Mouse (Mus musculus): Measurements from ENCODE around the gene Nr4a1.
A peak's percentile ranks its signal among the peaks of the same experiment; 100 is the strongest.

Nr4a1 gene

GRCm38 (mm10) chr15:101256463-101257206, 2.6 kb downstream of the Nr4a1 start:
- no peak for DNase-seq (ENCODE audit: low read depth)

DNA sequence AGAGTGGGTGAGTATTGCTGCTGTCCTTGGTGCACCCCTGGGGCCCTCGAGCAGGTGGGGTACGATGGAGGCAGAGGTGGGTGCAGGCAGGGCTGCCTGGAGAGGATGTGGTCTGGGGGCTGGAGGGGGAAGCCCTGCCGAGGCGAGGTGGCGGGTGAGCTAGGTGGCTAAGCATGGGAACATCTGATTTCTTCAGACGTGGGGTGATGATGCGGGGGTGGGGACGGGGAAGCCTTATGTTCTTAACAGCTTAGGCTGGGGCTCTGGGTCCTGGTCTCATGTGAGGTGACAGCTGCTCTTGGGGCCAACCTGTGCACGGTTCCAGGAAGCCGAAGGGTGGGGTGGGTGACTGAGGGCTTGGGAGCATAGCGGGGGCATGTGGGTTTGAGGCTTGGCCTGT, 4.4 kb downstream of the Nr4a1 start:
- DNase-seq (ENCODE audit: low read depth) = no peak

DNA sequence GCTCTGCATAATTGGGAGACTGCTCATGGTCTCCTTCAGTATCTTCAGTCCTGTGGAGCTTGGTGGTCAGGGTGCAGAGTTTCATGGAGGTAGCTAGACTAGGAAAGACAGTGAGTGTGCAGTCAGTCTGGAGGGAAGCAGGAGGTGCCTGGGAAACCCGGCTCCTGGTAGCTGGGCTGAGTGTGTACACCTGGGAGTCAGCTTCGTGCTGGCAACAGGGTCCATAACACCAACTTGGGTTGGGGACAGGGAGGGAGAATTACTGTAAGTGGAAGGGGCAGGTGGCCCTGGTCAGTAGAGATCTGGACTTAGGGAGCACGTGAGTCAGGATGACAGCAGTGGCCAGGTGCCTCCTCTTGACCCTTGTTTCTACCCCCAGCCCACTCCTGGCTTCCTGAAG, 5.9 kb downstream of the Nr4a1 start:
- no peak for DNase-seq (ENCODE audit: low read depth)

DNA sequence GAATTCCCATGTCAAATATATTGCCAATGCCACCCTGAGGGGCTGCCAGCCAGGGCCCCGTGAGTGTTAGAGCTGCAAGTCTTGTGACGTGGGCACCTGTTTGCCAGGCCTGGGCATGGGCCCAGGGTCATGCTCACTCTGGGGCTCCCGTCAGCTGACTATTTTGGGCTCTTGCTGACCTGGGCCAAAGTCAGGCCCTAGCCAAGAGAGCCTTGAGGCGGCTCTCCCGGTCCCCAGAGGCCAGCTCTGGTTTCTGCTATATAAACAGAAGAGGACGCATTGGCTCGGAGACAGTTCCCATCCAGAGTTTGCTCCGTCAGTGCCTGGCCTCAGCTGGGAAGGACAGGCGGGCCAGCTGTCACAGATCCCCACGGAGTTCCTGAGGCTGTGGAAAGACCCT, 6.3 kb downstream of the Nr4a1 start:
- no peak for DNase-seq (ENCODE audit: low read depth)

DNA sequence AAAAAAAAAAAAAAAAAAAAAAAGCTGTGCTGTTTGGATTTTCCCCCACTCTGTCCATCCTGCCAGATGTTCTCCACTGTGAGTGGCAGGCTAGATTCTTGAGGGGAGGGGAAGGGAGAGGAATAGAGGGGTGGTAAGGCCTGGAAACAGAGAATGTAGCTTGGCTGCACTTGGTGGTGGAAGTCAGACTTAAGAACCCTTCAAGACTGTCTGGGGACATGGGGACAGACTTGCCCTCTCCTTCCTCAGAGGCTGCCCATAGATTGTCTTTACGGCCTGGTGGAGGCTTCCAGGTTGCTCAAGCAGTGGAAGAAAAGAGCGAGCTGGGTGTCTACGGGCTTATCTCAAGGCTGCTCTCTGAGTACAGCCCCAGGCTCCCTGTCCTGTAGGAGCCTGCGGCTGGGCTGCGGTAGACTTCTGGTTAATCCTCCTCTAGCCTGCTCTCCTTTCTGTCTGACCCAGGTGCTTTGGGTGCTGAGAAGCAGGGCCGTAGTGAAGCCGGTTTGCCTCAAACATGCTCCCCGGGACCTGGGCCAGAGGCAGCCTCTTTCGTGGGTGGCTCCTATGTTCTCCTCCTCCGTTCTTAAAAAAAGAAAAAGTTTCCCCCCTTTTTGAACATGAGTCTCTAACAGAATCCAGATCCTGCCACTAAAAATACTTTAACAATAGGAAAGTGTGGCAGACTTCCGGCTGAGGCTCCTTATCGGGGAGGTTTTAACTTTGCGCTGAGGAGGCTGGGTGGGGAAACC, 7.0 kb downstream of the Nr4a1 start:
- no peak for DNase-seq (ENCODE audit: low read depth)

- no peak for DNase-seq (ENCODE audit: low read depth)
These were observed 8.4 kb downstream of the Nr4a1 start for GRCm38 (mm10) chr15:101262502-101262901.

DNA sequence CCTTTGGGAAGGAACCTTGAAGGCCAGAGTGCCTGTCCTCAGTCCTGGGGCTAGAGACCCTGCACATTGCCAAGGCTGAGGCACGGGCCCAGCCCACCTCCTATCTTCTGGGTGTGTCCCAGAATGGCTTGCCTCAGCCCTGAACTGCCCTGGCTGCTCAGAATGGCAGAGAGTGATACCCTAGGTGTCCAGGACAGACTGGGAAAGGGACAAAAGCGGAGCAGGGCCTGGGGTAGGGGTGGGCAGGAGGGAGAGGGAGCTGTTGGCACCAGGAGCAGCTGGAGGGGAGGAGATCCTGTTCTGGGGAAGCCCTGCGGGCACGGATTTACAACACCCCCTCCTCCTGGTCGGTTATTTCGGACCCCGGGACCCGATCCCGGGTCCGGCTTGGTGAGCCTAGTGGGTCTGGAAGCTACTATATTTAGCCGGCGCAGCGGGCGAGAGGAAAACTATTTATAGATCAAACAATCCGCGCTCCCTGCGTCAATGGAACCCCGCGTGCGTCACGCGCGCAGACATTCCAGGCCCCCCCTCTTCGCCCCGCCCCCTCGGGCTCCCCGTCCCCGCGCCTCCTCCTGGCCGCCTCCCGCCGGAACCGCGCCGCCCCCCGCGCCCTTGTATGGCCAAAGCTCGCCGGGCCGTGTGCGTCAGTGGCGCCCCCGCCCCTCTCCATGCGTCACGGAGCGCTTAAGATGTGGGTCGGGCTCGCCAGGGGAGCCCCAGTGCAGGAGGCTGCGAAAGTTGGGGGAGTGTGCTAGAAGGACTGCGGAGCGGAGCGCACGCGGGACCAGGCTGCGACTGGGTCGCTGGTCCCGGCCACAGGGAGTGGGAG, 12.3 kb downstream of the Nr4a1 start:
- DNase-seq (ENCODE audit: low read depth) = peak; percentile 87

DNA sequence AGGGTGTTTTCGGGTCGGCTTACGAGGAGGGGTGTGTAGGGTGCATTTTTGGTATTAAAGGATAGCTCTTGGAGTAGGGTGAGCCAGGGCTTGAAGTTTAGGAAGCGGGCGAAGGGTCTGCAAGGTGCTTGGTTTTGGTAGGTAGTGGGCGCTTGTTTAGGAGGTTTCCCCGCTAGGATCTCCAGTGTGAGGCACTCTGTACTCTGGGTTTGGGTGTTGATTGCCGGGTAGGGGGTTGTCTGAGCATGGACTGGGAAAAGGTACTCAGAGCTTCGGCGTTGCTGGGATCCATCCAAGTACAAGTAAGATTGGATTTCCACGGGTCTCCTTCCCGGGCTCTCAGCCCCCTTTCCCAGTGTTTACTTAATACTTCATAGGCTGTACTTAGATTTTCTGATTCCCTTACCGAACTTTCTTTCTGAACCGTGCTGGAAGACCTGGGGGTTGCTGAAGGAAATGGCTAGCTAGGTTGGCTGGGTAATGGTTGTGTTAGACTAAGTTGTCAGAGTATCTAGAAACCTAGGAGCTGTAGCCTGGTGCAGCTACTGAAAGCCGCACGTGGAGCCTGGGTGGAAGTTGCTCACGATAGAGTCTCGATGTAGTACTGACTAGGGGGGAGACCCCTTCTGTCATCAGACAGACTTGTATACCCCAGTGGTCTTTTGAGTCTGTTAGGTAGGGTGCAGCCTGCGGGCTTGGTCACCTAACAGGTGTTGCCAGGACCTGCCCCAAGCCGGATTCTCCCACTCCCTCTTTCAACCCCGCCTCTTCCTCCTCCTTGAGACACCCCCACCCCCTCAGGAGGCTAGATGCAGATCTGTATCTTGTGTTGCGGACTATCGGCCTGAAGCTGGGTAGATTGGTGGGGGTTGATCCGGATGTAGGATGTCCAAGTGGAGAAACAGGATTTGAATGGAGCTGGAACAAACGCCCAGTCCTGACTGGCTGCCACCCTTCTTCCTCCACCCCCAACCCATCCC, 13.3 kb downstream of the Nr4a1 start:
- DNase-seq (ENCODE audit: low read depth) = no peak

DNA sequence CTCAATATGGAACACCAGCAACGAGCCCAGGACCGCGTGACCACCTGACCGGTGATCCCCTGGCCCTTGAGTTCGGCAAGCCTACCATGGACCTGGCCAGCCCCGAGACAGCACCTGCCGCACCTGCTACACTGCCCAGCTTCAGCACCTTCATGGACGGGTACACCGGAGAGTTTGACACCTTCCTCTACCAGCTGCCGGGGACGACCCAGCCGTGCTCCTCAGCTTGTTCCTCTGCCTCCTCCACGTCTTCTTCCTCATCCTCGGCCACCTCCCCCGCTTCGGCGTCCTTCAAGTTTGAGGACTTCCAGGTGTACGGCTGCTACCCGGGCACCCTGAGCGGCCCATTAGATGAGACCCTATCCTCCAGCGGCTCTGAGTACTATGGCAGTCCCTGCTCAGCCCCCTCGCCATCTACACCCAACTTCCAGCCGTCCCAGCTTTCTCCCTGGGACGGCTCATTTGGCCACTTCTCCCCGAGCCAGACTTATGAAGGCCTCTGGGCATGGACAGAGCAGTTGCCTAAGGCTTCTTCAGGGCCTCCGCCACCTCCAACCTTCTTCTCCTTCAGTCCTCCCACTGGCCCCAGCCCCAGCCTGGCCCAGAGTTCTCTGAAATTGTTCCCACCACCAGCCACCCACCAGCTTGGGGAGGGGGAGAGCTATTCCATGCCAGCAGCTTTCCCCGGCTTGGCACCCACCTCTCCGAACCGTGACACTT, 16.2 kb downstream of the Nr4a1 start:
- no peak for DNase-seq (ENCODE audit: low read depth)

DNA sequence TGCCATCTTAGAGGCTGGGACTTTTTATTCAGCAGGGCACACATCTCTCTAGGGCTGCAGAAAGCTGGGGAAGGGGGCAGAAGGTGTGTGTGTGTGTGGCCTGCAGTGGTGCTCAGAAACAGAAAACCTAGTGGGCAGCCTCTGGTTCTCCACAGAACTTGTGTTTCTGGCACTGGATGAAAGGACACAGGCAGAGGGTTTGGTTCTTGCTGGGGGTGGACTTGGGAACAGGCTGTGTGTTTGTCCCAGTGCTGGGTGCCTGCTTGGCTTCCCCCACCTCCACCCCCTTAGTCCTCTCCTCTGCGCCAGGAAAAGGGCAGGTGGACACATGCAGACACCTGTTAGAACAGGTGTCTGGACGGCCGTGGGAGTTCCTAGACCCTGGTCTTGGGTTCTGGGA, 17.0 kb downstream of the Nr4a1 start:
- no peak for DNase-seq (ENCODE audit: low read depth)

DNA sequence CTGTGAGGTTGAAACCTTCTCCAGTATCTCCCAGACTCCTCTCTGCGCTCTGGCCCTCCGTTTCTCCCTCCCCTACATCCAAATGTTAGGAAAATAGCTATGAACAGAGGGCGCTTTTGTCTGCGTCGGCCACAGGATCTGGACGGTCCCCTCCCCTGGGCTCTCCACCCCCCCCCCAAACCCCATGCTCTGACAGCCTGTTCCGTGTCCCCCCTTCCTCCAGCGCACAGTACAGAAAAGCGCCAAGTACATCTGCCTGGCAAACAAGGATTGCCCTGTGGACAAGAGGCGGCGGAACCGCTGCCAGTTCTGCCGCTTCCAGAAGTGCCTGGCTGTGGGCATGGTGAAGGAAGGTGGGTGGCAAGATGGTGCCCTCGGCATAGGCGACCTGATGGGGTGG, 17.4 kb downstream of the Nr4a1 start:
- no peak for DNase-seq (ENCODE audit: low read depth)

DNA sequence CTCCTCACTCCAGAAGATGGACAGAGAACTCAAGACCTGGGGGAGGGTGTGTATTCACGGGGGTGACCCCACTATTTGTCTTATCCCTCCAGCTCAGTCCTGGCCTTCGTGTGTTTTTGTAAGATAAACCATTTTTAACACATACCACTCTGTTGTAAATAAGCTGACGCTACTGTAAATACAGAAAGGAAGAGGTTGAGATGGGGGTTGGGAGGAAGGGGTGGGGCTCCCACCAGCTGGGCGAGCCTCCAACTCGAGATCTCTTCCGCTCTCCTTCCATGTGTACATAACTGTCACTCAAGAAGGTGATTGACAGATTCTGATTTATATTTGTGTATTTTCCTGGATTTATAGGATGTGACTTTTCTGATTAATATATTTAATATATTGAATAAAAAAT, 20.3 kb downstream of the Nr4a1 start:
- no peak for DNase-seq (ENCODE audit: low read depth)

DNA sequence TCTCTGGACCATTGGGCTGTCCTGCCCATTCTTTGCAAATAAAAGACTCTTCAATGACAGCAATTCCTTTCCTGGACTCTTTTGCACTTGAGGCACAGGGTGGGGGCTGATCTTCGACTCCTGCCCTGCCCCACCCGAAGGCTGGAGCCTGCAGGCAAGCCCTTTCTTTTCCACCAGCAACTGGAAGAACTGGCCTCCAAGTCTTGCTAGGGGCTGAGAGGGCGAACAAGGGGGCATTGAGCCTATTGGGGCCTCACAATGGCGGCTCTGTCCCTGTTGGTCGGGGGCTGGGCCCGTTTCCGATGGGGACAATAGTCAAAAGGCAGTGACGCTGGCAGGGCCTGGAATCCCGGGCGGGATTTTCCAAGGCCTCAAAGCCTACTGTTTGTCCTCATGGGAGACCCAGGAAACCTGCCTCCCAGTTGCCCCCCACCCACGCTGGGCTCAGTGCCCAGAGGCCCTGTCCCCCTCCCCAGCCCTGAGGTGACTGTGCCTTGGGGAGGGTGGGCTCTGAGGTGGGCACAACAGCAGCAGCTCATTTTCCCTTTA, 23.4 kb downstream of the Nr4a1 start:
- no peak for DNase-seq (ENCODE audit: low read depth)

- no peak for DNase-seq (ENCODE audit: low read depth)
These were observed 24.5 kb downstream of the Nr4a1 start for GRCm38 (mm10) chr15:101278589-101278988.

DNA sequence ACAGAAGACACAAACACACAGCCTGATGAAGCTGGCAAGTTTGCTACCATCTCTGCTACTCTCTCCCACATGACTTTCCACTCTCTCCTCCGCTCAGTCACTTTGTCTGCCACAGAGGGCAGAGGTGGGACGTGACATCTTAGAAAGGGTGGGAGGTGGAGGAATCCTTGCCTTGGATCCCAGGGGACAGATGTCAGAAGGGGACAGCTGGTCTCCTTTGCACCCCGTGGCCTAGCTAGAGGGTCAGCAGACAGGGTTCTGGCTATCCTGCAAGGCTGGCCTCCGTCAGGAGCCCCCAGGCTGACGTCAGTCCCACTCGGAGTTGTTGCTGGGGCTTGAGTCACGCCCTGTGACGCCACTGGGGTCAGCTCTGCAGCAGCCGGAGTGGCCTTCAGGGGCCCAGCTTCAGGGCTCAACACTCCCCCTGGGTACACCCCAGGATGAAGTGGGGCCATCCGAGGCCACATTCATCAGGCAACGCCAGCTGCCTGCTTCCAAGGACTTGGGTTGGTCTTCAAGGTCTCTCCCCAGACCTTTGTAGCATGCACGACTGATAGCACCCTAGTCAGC, 25.4 kb downstream of the Nr4a1 start:
- DNase-seq (ENCODE audit: low read depth) = no peak

- DNase-seq (ENCODE audit: low read depth) = no peak
These were observed 28.4 kb downstream of the Nr4a1 start for GRCm38 (mm10) chr15:101282471-101282870.

GRCm38 (mm10) chr15:101283183-101283910, 29.3 kb downstream of the Nr4a1 start:
- DNase-seq (ENCODE audit: low read depth) = no peak

DNA sequence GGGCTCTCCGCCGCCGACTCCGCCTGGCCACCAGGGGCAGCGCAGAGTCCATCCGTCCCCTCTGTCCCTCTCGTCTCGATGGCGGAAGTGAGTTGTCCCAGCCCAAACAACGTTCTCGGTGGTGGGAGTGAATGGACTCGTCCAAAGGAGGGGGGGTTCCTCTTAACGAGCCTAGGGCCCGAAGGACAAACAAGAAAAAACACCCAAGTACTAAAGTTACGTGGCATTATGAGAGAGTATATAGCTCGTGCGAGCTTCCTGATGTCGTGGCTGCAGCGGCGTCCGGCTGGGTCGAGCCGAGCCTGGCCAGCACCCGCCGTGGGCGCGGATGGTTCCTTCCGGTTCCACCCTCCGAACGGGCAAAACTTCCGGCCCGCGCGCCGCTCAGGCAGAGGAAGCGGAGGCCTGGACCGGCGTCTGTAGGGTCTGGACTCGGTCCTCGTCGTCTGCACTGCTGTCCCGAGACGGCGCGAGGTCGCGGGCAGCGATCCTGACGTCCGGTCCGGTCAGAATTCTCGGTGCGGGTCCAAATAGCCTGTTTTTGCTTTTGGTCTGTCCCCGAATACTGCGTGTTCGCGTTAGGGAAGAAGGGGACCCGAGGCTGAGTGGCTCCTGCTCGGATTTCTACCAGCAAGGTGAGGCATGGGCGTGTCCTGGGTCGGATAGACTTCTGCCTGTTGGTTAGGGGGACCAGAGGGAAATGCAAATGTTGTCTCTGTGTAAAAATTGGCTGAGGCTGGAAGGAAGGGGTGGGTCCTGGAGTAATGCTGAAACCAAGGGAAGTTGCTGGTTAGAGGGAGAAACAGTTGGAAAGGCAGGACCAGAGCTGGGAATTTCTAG, 30.1 kb downstream of the Nr4a1 start, which contains the start of gene Atg101:
Atg101 (plus strand) TSS at position 362 of the 840 bp plus-strand sequence.
- peak; percentile 82 for DNase-seq (ENCODE audit: low read depth)

All from c-Kit-positive CD71-negative TER-119-negative erythroid progenitor cells, embryonic 14.5 days (primary cell).